Comparison of ENCODE assay signal across 23 mouse cellular contexts in genomic region chr3:143016758-143017157, GRCm38 (mm10).
DNase-seq lines count a peak whose midpoint lies in the region; ATAC-seq and TF ChIP-seq lines count a peak whose summit lies in the region.
"Had no signal": no experiment of that assay in that cellular context is flagged by ENCODE, and none has a peak within 500 bp of the region (broad histone marks: within the 10 kb centered on the region; RNA-seq: fewer than 3 reads in every experiment).

No protein-coding gene starts in this region.

- 0 out of 2 replicates have a peak, but pooled peaks have one; percentile 17 for ATAC-seq in liver, postnatal 0 days
- no peak for ATAC-seq in liver, embryonic 12.5 days
- ATAC-seq in hematopoietic stem cell, adult 5-6 weeks (replicated peaks in 1 of 2; ENCODE audit: insufficient read depth in 1 of 2, low FRiP score in 2 of 2, low TSS enrichment in 1 of 2, low read depth in 1 of 2, poor library complexity in 2 of 2, severe bottlenecking in 2 of 2) = peak; percentile 53 to 71
- no peak for ATAC-seq in forebrain, embryonic 15.5 days (replicated peaks)
- no peak for ATAC-seq in midbrain, embryonic 15.5 days (replicated peaks)
- ATAC-seq: CD4-positive, CD25-positive, alpha-beta regulatory T cell, adult 4 months; forebrain, embryonic 16.5 days; hindbrain, postnatal 0 days had no signal

- TF ChIP-seq EP300 in liver, postnatal 0 days (IDR thresholded peaks at IDR 0.05; ENCODE audit: low read depth) = no peak

- H3K4me3 ChIP-seq in liver, postnatal 0 days (ENCODE audit: low read depth, low read length) = no peak overlapping the region
- no peak overlapping the region for H3K4me3 ChIP-seq in liver, embryonic 12.5 days
- no peak overlapping the region for H3K4me3 ChIP-seq in forebrain, embryonic 15.5 days
- H3K4me3 ChIP-seq in midbrain, embryonic 15.5 days = no peak overlapping the region
- H3K4me3 ChIP-seq: embryonic facial prominence, embryonic 12.5 days; gastrocnemius, adult 2 months; hindbrain, embryonic 13.5 days had no signal

- no peaks in the 10 kb centered on the region for H3K27me3 ChIP-seq in liver, postnatal 0 days (ENCODE audit: insufficient read depth, low read length)
- H3K27me3 ChIP-seq in liver, embryonic 12.5 days (replicated peaks) = no peaks in the 10 kb centered on the region
- H3K27me3 ChIP-seq in forebrain, embryonic 15.5 days = no peaks in the 10 kb centered on the region
- no peaks in the 10 kb centered on the region for H3K27me3 ChIP-seq in midbrain, embryonic 15.5 days (replicated peaks)
- H3K27me3 ChIP-seq: embryonic facial prominence, embryonic 12.5 days; hindbrain, embryonic 13.5 days had no signal

- WGBS in liver, postnatal 0 days (ENCODE audit: insufficient replicate concordance) = 47% methylated on average over 5 of the region's 5 CpGs
- WGBS in liver, embryonic 12.5 days (ENCODE audit: insufficient replicate concordance) = 51% methylated on average over 5 of the region's 5 CpGs
- WGBS in forebrain, embryonic 15.5 days = 86% methylated on average over 5 of the region's 5 CpGs
- 89% methylated on average over 5 of the region's 5 CpGs for WGBS in midbrain, embryonic 15.5 days

- no peak overlapping the region for H3K27ac ChIP-seq in liver, postnatal 0 days (ENCODE audit: low read depth)
- no peak overlapping the region for H3K27ac ChIP-seq in liver, embryonic 12.5 days
- no peak overlapping the region for H3K27ac ChIP-seq in forebrain, embryonic 15.5 days (replicated peaks)
- H3K27ac ChIP-seq in midbrain, embryonic 15.5 days = no peak overlapping the region
- H3K27ac ChIP-seq: embryonic facial prominence, embryonic 12.5 days; gastrocnemius, adult 2 months; hindbrain, embryonic 13.5 days; hindbrain, postnatal 0 days had no signal

- no peak overlapping the region for H3K4me2 ChIP-seq in liver, postnatal 0 days (ENCODE audit: low read depth, low read length)
- H3K4me2 ChIP-seq in liver, embryonic 12.5 days = no peak overlapping the region
- H3K4me2 ChIP-seq in forebrain, embryonic 15.5 days (replicated peaks) = no peak overlapping the region
- no peak overlapping the region for H3K4me2 ChIP-seq in midbrain, embryonic 15.5 days
- H3K4me2 ChIP-seq: embryonic facial prominence, embryonic 12.5 days; hindbrain, embryonic 13.5 days had no signal

- no peak overlapping the region for H3K9ac ChIP-seq in liver, postnatal 0 days (replicated peaks)
- no peak overlapping the region for H3K9ac ChIP-seq in liver, embryonic 12.5 days
- no peak overlapping the region for H3K9ac ChIP-seq in forebrain, embryonic 15.5 days (replicated peaks)
- no peak overlapping the region for H3K9ac ChIP-seq in midbrain, embryonic 15.5 days
- H3K9ac ChIP-seq: embryonic facial prominence, embryonic 12.5 days; hindbrain, embryonic 13.5 days had no signal

- no peak for TF ChIP-seq CTCF in liver, postnatal 0 days (IDR thresholded peaks at IDR 0.05; ENCODE audit: low read depth)

- DNase-seq in liver, postnatal 0 days = no peak
- DNase-seq in c-Kit-positive CD71-negative TER-119-negative erythroid progenitor cells, embryonic 14.5 days (ENCODE audit: low read depth) = peak; percentile 33
- DNase-seq in yolk sac, embryonic 10.5 days (ENCODE audit: low spot score) = no peak
- DNase-seq: adrenal gland, adult 8-10 months; adrenal gland, postnatal 36 days; B cell, adult 2 months; cerebellum, adult 18-20 months; cerebellum, adult 9-11 months; gastrocnemius, adult 2 months; gastrocnemius, postnatal 25 days; heart, adult 11 months; heart, postnatal 10 days; heart, postnatal 4 days had no signal

- H3K4me1 ChIP-seq in liver, postnatal 0 days (ENCODE audit: insufficient read depth) = 0 out of 2 replicates have a peak, but pooled peaks cover 4% of the 10 kb centered on the region
- peaks cover 10% of the 10 kb centered on the region for H3K4me1 ChIP-seq in liver, embryonic 12.5 days
- H3K4me1 ChIP-seq in forebrain, embryonic 15.5 days = no peaks in the 10 kb centered on the region
- no peaks in the 10 kb centered on the region for H3K4me1 ChIP-seq in midbrain, embryonic 15.5 days
- H3K4me1 ChIP-seq: embryonic facial prominence, embryonic 12.5 days; hindbrain, embryonic 13.5 days had no signal

- no peaks in the 10 kb centered on the region for H3K36me3 ChIP-seq in liver, postnatal 0 days (replicated peaks; ENCODE audit: insufficient read depth, low read length)
- no peaks in the 10 kb centered on the region for H3K36me3 ChIP-seq in liver, embryonic 12.5 days
- no peaks in the 10 kb centered on the region for H3K36me3 ChIP-seq in forebrain, embryonic 15.5 days
- H3K36me3 ChIP-seq in midbrain, embryonic 15.5 days (replicated peaks) = no peaks in the 10 kb centered on the region
- H3K36me3 ChIP-seq: embryonic facial prominence, embryonic 12.5 days; G1E; hindbrain, embryonic 13.5 days had no signal

- H3K9me3 ChIP-seq in liver, postnatal 0 days (ENCODE audit: low read length) = no peaks in the 10 kb centered on the region
- no peaks in the 10 kb centered on the region for H3K9me3 ChIP-seq in liver, embryonic 12.5 days (replicated peaks)
- H3K9me3 ChIP-seq in forebrain, embryonic 15.5 days = no peaks in the 10 kb centered on the region
- no peaks in the 10 kb centered on the region for H3K9me3 ChIP-seq in midbrain, embryonic 15.5 days
- H3K9me3 ChIP-seq: embryonic facial prominence, embryonic 12.5 days; G1E; hindbrain, embryonic 13.5 days had no signal

Comparison
In these comparisons a context has a peak if more than half of its experiments do, and no peak if none do; other contexts are left out.
1. ATAC-seq: peak in liver, postnatal 0 days (single experiment) and hematopoietic stem cell, adult 5-6 weeks (2 of 2); none in liver, embryonic 12.5 days (single experiment), forebrain, embryonic 15.5 days (single experiment) and midbrain, embryonic 15.5 days (single experiment).